Mouse (Mus musculus) kidney, postnatal 36 days (tissue): ENCODE measurements around the gene BC049762.
A peak's percentile ranks its signal among the peaks of the same experiment; 100 is the strongest.

Source experiments
- DNase-seq, 2 experiments: peaks; one replicate each; pipeline ENCODE4 v3.0.0; 2021 to 2022; ENCODE audit warnings: mixed read lengths in 2 of 2

Gene BC049762

DNA sequence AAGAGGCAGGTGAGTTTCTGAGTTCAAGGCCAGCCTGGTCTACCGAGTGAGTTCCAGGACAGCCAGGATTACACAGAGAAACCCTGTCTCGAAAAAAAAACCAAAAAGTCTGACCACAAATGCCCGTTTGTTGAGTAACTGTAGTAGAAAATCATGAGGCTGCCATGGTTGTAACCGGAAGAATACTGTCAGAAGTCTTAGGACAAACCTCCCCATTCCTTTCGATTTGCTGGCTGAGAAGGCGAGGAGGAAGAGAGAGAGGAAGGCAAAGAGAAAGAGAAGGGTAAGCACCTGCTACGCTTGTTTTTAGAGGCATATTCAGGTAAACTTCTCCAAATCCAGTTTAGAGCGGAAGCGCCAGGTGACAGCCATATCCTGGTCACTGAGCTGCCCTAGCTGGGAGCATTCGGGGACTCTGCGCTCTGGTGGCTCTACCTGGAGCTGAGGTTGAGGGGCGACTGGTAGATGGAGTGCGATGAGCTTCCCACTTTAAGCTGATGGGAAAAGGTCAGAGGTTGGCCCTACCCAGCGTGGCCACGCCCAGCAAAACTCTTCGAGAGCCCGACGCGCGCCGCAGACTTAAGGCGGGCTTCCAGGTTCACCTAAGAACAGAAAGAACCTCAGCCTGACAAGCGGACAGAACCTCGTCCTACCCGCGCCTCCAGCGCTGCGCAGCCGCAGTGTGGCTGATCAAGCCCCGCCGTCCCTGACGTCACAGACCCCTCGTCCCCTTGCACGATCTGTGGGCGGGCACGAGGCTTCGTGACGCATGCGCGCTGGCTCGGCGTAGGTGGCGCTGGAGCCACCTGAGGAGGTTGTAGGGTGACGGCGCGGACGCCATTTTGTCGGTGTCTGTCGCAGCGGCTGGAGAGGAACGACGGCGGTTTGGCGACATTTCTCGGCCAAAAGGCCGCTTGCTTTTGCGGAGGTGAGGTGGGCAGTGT is at the start of gene BC049762:
Gene BC049762 (minus strand): TSS at position 705 of the 944 bp plus-strand sequence.
- peak; percentile 99 to 100 for DNase-seq

DNA sequence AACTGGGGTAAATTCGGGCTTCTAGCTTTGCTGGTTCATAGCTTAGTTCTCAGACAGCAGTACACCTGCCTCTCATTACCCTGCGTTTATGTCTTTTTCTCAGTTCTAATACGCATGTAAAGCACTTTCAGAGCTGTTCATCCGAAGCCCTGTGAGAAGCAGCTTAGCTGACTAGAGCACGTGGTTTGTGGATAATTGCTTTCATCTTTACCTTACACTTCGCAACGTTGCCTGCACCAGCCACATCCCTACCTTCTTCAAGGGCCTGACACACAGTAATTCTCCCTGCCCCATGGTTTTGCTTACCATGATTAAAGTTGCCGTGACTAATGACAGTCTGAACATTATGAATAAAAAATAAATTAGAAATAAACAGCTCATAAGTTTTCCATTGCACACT is 49.0 kb upstream of the BC049762 start:
- DNase-seq = no peak

DNA sequence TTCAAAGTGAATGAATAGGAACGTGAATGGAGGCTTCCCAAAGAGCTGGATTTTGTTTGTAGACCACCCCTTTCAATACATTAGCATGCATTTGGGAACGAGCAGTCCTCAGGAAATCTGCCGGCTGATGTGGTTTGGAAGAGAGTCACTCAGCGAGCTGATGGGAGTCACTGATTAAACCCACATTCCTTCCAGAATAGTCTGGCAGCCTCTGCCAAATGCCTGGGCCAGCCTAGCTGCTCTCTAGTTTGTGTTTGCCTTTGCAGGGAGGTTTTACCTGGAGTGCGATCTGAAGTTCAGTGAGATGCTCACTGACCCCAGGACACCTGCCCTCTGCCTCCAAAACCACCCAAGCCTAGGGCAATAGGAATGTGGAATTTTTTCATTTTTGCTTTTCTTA is 45.5 kb upstream of the BC049762 start:
- peak; percentile 71 to 74 for DNase-seq

DNA sequence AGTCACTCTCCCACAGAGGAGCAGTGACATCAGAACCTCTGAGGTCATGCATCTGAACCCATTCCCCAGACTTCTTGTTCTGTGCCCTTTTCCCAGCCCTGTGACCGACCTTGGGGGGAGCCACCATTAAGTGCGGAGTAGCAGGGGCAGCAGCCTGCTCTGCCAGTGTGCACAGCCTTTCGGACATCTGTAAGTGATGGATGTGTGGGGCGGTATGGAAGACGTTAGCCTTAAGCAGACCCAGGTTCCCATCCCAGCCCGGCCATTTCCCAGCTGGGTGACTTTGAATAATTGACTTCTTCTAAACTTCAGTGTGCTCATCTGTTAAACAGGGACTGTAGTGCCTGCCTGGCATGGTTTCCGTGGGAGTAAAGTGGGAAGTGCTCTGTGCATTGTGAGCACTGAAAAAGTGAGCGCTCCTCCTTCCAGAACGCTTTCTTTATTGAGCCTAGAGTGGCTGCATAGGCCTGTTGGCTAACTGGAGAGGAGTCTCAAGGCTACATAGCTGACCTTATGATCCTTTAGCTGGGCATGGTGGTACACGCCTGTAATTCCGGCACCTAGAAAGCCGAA is 41.2 kb upstream of the BC049762 start:
- DNase-seq = no peak

DNA sequence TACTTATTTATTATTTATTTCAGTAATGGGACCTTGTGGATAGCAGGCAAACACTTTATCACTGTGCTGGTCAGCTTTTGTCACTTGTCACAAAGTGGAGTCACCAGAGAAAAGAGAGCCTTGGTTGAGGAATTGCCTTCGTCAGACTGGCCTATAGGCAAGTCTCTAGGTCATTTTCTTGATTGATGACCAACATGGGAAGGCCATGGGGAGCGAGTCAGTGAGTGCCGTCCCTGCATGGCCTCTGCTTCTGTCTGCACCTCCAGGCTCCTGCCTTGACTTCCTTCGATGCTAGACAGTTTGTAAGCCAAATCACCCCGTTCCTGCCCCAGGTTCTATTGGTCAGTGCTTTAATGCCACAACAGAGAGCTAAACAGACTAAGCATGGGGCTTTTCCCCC is 39.5 kb upstream of the BC049762 start:
- DNase-seq = no peak

DNA sequence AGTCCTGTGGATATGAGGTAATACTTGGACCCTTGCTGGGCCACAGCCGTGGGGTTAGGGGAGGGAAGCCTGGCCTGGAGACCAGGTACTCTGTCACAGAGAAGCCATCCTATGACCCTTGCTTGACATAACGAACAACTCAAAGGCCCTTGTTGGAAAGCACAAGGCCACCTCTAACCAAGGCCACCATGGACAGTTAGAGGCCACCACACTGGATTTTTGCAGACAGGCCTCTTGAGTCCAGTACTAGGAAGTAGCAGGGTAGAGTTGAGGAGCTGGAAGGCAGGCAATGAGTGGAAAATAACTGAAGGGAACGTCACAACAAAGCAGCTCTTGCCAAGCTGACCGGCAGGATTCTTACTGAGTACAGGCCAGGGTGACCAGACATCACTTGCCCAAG is 35.8 kb upstream of the BC049762 start:
- DNase-seq = no peak

DNA sequence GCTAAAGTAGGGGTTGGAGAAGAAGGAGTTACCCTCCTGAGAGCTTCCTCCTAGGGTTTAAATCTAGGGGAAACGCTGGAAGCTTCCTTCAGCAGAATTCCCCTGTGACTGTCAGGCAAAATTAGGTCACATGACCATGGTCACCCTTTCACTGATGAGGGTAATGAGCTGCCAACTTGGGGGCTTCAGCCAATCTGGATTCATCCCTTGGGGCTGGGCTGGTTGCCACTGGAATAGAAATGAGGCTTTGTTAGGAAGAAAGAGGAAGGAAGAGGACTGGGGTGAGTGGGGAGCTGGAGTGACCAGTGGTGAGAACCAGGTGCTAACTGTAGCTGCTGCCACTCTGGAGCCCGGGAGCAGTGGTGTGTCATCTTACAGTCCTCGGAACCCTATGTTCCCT is 32.9 kb upstream of the BC049762 start:
- DNase-seq = no peak

DNA sequence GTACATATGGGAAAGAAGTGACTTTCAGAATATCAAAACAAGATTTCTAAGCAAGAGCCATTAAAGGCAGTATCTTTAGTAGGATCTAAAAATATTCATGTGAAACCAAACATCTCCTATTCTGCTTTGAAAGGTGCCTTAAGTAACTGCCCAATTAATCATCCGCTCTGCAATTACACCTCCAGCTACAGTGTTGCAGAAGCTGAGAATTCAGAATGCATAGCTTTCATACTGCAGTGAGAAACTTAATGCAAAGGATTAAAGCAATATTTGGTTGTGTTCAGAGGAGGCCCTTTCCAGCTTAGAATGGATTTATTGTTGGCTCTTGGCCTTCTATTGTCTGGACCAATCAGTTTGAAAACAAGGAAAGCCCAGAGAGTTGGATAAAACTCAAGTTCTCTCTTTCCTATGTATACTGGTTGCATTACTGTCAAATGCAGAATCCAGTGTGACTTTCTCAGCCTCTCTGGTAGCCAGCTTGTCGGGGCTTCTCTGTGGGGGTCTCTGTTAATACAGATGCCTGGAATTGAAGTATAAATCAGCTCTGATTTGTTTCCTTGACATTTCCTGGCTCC is 31.2 kb upstream of the BC049762 start:
- no peak for DNase-seq

DNA sequence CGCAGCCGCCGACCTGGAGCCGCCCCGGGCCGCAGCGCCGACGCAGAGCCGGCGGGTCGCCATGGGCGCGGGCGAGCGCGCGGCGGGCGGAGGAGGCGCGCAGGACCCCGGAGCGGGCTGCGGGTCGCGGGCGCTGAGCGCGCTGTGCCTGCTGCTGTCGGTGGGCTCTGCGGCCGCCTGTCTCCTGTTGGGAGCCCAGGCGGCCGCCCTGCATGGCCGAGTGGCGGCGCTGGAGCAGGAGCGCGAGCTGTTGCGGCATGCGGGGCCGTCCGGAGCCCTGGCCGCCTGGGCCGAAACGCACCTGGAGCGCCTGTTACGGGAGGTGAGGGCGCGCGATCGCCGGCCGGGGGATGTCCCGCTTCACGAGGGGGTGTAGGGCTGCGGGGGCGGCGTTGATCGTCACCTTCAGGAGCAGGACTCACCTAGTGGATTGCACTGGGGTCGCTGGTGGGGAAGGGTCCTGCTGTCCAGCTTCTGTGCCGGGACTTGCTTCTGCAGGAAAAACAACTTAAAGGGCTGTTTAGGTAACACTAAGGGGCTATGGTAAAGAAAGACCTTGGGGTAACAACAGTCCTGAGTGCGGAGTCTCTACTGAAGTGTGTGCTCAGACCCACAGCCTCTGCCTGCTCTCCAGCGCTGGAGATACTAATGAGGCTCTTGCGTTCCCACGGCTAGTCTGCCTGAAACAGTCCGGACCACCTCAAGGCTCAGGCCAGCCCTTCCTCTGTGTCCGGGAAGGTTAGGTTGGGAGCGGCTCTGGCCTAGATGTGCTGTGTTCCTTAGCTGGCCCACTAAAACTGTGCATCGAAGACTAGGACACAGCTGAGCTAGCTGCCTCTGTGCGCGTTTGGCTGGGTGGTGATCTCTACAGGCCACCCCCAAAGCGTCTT is 27.5 kb upstream of the BC049762 start:
- peak; percentile 29 to 72 for DNase-seq

DNA sequence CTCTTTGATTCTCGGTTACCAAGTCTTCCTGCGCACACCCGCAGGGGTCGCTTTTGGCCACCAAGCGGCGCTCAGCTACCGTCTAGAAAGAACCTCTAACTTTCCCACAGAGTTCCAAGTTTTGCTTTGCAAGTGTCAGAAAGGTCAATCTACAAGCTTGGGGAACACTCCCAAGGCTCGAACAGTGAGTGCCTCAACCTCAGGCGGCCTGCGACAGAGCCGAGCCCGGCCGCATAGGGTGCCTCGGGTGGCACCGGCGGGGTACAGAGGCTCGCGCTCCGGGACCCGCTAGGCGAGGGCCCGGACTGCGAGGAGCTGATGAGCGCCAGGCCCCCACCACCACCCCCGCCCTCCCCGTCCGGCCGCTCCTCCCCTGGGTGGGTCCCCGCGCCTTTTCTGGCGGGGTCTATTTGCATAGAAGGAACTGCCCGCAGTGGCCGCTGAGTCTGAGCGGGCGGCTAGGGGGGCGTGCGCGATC is 26.8 kb upstream of the BC049762 start, which contains the start of gene Col23a1:
Gene Col23a1 (plus strand): TSS at position 357 of the 478 bp plus-strand sequence.
- peak; percentile 78 to 89 for DNase-seq

DNA sequence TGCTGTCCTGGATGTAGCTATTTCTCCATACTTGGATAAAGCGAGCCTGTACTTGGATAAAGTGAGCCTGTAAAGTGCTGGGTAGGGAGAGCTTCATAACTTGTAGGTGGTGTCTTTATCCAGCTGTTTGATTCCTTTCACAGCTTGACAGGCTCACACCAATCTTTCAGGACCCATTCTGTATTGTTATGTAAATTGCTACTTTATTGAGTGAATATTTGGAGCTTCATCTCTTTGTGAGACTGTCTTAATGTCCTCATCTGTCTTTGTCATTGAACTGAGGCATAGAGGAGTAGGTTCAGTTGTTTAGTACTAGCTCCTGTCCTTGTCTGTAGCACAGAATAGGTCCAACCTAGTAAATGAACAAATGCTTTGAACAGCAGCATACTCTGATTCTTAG is 11.6 kb upstream of the BC049762 start:
- no peak for DNase-seq

DNA sequence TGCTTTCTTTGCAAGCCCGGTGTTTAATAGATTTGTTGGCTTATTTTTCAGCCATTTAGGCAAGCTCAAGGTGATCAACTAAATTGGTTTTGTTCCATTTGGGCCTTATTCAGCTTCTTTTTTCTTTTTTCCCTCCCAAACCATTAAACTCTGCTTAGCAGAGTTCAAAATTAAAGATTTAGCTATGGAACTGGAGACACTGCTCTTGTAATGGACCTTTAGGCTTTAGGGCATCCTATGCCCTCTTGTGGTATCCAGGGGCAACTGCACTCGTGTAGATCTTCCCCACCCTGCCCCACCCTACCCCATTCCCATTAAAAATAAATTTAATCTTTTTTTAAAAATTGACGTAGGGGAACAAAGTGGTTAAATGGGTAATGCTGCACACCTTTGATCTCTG is 2.5 kb upstream of the BC049762 start:
- peak; percentile 39 to 52 for DNase-seq

DNA sequence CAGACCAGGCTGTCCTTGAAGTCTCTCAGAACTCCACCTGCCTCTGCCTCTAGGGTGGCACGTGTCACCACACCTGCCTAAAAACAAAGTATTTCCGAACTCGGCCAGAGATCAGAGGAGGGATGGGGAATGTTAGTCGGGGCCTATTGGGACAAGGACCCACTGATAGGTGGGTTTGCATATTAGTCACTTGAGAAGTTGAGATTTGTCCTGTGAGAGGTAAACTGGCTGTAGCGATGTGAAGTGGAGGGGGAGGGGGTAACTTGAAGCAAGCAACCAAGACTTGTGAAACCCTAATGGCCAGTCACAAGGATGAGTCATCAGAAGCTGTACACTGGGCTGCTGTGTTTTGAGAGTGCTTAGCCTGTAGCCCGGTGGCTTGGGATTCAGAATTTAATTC is 1.5 kb upstream of the BC049762 start:
- peak; percentile 44 to 65 for DNase-seq

DNA sequence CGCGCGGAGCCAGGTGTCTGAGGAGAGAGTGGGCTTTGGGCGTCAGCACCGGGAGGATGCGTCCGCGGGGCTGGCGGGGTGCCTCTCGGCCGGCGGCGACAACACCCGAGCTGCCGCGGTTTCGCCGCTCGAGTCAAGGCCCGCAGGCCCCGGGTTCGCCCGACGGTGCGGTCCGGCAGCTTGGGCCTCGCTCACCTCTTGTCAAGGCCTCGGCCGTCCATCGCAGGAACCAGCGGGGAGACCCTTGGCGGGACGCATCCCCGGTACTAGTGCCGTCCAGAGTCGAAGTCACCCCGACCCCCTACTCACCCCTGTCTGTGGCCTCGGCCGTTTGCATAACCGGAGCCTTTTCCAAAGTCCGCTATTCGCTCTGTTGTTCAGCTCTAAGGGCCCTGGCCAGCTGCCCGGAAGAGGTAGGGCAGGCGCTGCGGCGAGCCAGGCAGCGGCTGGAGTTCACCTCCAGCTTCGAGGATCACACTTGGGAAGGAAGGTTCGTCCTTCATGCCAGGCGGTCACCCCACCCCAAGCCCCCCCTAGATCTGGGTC is 513 bp upstream of the BC049762 start:
- DNase-seq = peak; percentile 91 to 93

DNA sequence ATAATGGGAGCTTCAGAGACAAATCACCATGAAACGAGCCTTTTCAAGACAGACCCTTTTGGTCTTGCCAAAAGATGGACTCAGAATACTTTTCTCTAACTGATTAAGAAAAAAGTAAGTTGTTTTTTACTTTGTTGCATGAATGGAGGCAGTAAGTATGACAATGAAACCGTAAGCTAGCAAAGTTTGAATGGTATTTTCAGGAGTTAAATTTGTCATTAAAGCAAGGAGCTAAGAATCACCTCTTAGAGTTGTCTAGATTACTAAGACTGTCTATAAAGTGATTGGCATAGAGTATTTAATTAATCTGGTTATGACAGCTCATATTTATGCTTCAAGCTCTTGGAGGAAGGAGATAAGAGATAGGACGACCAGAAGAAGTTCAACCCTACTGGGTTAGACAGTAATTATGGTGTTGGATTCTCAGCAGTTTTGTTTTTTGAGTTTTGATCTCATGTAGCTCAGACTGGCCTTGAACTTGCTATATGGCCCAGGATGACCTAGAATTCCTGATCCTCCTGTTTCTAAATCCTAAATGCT is 1.1 kb downstream of the BC049762 start, which contains the start of gene Clk4:
Gene Clk4 (plus strand): TSS at position 51 of the 540 bp plus-strand sequence.
- DNase-seq = no peak

DNA sequence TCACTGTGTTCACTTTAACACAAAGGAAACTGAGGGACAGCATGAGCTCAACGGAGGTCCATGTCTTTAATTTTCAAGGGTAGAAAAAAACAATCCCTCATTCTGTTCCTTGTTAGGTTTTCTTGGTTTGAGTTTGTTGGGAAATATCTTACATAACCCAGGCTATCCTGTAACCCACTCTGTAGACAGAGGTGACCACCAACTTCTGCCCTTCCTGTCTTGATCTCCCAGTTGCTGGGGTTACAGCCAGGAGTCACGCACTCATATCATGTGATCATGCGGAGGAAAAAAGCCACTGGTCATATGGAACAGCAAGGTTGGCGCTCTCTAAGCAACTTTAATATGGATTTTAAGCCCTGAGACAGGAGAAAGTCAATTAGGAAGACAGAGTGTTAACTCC is 5.8 kb downstream of the BC049762 start:
- no peak for DNase-seq

DNA sequence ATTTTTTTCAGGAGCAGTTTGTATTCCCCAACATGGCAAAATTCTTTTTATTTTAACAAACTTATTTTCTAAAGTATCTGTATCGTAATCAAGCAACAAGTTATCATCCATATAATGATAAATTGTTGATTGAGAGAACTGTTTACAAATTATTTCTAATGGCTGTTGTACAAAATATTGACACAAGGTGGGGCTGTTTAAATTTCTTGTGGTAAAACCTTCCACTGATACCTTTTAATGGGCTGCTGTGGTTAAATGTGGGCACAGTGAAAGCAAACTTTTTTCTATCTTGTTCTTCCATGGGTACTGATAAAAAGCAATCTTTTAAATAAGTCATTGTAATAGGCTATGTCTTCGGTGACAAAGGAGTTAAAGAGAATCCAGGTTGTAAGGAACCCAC is 19.9 kb downstream of the BC049762 start:
- DNase-seq = no peak

DNA sequence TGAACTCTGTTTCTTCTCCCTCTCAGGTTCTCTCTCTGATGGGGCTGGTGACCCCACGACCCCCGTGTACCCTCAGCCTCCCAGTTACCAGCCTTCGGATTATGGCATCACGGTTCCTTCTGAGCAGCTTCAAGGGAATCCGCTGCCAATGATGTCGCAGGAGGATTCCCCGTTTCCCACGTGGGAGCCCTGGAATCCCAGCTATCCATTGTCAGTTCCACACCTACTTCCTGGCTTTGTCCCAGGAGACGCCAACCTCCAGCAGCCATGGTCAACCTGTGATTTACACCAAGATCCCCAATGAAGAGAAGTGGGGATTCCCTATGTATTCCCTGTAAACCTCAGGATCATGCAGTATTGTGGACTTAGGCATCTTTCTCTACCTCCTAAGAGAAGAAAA is 28.2 kb downstream of the BC049762 start:
- DNase-seq = no peak

DNA sequence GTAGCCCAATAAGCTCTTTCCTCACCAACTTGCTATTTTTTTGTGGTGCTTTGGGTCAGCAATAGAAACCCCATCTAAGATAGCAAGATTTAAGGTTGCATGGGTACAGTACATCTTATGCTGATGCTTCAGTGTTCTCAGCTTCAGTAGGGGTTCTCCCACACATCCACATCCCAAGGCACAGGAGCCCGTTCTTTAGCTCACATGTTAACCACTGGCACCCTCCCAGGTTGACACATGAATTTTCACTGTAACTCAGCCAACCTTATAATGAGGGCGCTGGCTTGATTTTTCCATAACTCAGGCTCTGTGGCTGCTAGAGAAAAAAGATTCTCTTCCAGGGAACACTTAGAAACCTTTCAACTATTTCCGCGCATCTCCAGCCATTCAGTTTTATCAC is 35.7 kb downstream of the BC049762 start:
- peak in 1 of 2 experiments; percentile 10 for DNase-seq

DNA sequence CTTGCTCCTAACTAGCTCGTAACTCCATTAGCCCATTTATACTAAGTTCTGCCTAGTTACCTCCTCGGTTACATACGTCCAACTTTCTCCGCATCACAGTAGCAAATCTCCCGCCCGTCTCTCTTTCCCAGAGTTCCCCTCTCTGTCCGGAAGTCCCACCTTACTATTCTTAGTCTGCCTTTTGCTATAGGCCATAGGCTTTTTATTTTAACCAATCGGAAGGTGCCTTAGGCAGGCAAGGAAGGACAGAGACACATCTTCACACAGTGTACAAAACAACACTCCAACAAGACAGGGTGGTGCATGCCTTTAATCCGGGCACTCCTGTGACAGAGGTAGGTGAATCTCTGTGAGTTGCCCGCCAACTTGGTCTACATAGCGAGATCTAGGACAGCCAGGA is 42.5 kb downstream of the BC049762 start, which contains the start of gene Gm12569:
Gene Gm12569 (plus strand): TSS at position 166 of the 400 bp plus-strand sequence.
- no peak for DNase-seq

DNA sequence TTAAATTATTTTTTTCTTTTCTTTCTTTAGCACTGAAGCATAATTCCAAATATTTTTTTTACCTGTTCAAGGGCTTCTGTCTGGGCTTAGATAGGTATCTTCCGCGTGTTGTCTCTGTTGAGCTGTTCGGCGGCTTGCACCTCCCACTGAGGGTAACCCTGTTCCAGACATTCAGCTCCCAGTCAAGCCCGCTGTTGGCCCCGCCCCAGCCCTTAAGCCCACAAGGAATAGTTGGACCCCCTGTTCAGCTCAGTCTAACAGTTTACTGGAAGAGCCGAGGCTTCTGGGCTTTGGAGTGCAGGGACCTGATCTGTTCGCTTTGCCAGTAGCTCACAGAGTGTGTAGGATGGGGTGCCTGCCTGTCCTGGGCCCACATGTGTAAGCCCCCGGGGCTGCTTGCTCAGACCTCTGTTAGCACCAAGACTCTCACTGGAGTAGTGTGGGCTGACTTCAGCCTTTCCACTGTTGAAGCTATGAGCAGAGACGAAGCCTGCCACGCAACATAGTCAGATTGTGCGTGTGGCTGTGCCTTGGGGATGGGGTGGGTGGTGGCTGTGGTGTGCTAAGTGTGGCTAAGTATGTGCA is 43.4 kb downstream of the BC049762 start:
- no peak for DNase-seq
